Comparison of ENCODE assay signal across 8 mouse cellular contexts in the genomic region with DNA sequence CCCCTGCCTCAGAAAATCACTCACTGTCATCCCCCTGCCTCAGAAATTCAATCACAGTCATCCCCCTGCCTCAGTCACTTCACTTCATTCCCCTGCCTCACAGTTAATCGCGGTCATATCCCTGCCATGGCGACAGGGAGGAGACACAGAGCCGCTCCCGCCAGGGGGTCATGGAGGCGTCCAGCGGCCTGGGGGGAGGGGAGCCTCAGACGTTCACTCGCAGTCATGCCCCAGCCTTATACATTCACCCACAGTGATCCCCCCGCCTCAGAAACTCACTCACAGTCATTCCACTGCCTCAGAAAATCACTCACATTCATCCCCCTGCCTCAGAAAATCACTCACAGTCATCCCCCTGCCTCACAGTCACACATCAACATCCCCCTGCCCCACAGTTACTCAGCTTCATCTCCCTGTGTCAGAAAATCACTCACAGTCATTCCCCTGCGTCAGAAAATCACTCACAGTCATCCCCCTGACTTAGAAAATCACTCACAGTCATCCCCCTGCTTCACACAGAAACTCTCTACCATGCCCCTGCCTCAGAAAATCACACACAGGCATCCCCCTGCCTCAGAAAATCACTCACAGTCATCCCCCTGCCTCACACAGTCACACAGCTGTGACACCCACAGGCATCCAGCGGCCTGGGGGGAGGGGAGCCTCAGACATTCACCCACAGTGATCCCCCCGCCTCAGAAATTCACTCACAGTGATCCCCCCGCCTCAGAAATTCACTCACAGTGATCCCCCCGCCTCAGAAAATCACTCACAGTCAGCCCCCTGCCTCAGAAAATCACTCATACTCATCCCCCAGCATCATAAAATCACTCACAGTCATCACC. TPM values are rescaled to one million over a fixed set of nuclear protein-coding genes. Genes with fewer than 3 reads are reported as not detected.
DNase-seq lines count a peak whose midpoint lies in the region.

No protein-coding gene starts in this region.

- DNase-seq in ES-CJ7 (ENCODE audit: low read depth, low spot score), result peak; percentile 93
- DNase-seq in adrenal gland, adult (ENCODE audit: inconsistent age in 2 of 2, low spot score in 1 of 2), result peak; percentile 66 to 69
- peak; percentile 72 for DNase-seq in cerebellum, adult 9-11 months
- DNase-seq in frontal cortex, postnatal 25 days (ENCODE audit: low spot score in 2 of 2), result peak; percentile 2 to 20
- peak; percentile 59 for DNase-seq in kidney, postnatal 10 days
- peak; percentile 49 to 55 for DNase-seq in lung, postnatal 4 days
- DNase-seq in spleen, postnatal 10 days (ENCODE audit: low spot score in 2 of 2), result peak; percentile 22 to 43
- peak; percentile 43 for DNase-seq in urinary bladder, adult 2 months (ENCODE audit: low spot score)

RNA-seq across cellular contexts. Expression of a gene that starts 17.2 kb away (rescaled TPM):
- polyA plus RNA-seq in urinary bladder, adult 2 months (2012; rRNA removed), result 220 and 239 TPM in 2 replicates

Comparison
In these comparisons a context has a peak if more than half of its experiments do, and no peak if none do; other contexts are left out.
1. Peak in every context shown above with its lines: DNase-seq.
2. DNase-seq: peak in every context shown above with its lines; median percentile 93 in ES-CJ7; 72 in cerebellum, adult 9-11 months; 68 in adrenal gland, adult; 59 in kidney, postnatal 10 days; 52 in lung, postnatal 4 days; 43 in urinary bladder, adult 2 months; 32 in spleen, postnatal 10 days; 11 in frontal cortex, postnatal 25 days.